Mouse (Mus musculus) midbrain, embryonic 10.5 days (tissue): Measurements from ENCODE around the gene Rora. TPM values are rescaled to one million over a fixed set of nuclear protein-coding genes. Genes with fewer than 3 reads are reported as not detected.
"Not testable (repeated sequence)": the region's sequence is repeated elsewhere in the genome, so short reads cannot be mapped to it uniquely, and the experiment has no call there.

Experiments used
- DNase-seq: peaks from one replicate; pipeline ENCODE4 v3.0.0-alpha.2; 2017; ENCODE audit warnings: low spot score
- H3K27ac ChIP-seq: fragments of 300-500 bp; sonication (generic); replicated peaks from 2 replicates; pipeline ENCODE4 v1.5.1; 2016; ENCODE audit warnings: mild to moderate bottlenecking
- H3K27me3 ChIP-seq: fragments of 300-500 bp; sonication (generic); 2 replicates; pipeline ENCODE4 v1.6.1; 2016; ENCODE audit warnings: low read depth, mild to moderate bottlenecking; ENCODE audit not compliant: poor library complexity, severe bottlenecking
- H3K36me3 ChIP-seq: fragments of 300-500 bp; sonication (generic); 2 replicates; pipeline ENCODE4 v1.6.1; 2016; ENCODE audit warnings: mild to moderate bottlenecking, moderate library complexity
- H3K4me1 ChIP-seq: fragments of 300-500 bp; sonication (generic); 2 replicates; pipeline ENCODE4 v1.6.1; 2016
- H3K4me3 ChIP-seq: fragments of 300-500 bp; sonication (generic); 2 replicates; pipeline ENCODE4 v1.5.1; 2016; ENCODE audit warnings: mild to moderate bottlenecking, moderate library complexity
- H3K9me3 ChIP-seq: fragments of 300-500 bp; sonication (generic); replicated peaks from 2 replicates; pipeline ENCODE4 v1.6.1; 2016; ENCODE audit warnings: mild to moderate bottlenecking
- WGBS: fragments of 180-500 bp; shearing (Covaris S2); methylation state at CpG from one replicate; pipeline ENCODE4 v1.1.7; 2016; 5-methylcytosine and 5-hydroxymethylcytosine counted together
- polyA plus RNA-seq: library from polyadenylated mRNA; unstranded; fragments of >200 nt; fragmentation: Nextera tagmentation; extraction: Ambion mirVana; gene quantifications from 2 replicates; pipeline ENCODE4 v1.2.1, GENCODE M21; 2016

Gene Rora
- polyA plus RNA-seq, 1 experiment from 2014 or later, result 4.1 TPM

DNA sequence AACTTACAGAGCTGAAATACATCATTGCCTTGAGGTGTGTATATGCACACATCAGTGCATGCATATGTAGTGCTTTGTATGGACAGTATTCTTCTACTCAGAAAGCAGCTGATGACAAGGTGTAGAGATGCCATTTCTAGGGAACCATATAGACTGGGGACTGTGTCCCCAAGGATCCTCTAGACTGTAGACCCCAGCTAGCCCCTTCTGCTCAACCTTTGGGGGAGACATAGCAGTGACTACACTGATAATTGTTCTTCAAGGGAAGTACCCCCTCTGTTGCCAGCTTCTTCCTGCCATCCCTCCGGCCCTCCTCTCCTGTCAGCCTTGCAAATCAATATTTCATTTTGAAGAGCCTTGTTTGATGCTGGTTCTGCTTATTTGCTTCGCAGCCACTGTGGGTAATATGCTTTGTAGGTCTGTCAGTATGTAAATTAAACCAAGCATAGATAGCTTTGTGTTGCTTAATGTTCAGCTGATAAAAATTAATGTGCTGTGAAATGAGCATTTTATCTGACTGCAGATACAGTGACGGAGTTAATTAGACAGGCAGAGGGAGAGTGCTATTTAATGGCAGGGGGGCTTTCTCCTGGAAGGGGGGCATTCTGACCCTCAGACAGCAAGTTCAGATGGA lies 430.6 kb downstream of the Rora start:
- no peaks in the 10 kb centered on the region for H3K36me3 ChIP-seq
- H3K4me3 ChIP-seq, result no peak overlapping the region
- H3K9me3 ChIP-seq, result no peaks in the 10 kb centered on the region
- WGBS, result 80% methylated on average over 3 of the region's 3 CpGs
- H3K27me3 ChIP-seq, result 0 out of 2 replicates have a peak, but pooled peaks cover 9% of the 10 kb centered on the region
- H3K4me1 ChIP-seq, result peaks cover 10% of the 10 kb centered on the region
- DNase-seq, result no peak
- no peak overlapping the region for H3K27ac ChIP-seq

DNA sequence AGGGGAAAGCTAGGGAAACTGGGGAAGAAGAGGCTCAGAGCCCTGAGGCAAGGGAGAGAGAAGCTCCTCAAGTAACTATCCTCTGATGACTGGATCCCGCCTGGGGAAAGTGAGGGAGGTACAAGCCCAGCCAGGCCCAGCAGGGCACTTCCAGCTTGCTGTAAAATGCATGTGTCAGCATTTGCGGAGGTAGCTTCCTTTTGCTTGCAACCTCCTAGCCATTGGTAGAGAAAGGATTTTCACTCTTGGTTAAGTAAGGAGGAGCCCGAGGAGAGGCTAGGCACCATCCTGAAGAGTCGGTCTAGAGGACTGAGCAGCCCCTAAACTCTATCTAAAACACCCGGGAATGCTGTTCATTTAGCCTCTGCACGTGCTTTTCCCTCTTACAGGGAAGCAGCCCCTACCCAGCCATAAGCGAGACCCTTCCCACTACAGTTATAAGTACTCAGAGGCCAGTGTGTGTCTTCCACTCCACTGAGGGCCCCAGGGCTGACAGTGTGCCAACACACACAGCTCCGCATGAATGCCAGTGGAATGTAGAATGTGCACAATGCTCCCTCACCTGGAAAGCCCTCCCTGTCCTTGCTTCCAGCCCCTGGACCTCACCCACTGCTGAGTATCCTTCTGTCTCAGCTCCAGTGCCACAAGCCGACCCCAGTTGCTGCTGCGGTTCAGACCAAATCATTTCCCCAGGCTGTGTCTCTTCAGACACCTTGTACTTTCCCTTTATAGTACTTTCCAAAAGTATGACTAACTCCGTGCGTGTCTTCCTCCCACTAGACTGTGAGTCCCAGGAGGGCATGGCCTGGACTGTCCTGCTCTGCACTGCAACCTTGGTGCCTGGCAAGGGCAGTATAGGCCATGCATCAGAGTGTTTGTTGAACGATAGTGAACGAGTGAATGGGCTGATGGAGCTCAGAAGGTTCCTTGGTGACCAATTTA lies 431.4 kb downstream of the Rora start:
- H3K9me3 ChIP-seq, result no peaks in the 10 kb centered on the region
- H3K27me3 ChIP-seq, result 0 out of 2 replicates have a peak, but pooled peaks cover 9% of the 10 kb centered on the region
- DNase-seq, result no peak
- H3K4me3 ChIP-seq, result no peak overlapping the region
- peaks cover 10% of the 10 kb centered on the region for H3K4me1 ChIP-seq
- H3K27ac ChIP-seq, result 0 out of 2 replicates have a peak overlapping the region, but pooled peaks have one; percentile 13
- no peaks in the 10 kb centered on the region for H3K36me3 ChIP-seq
- 71% methylated on average over 14 of the region's 14 CpGs for WGBS

DNA sequence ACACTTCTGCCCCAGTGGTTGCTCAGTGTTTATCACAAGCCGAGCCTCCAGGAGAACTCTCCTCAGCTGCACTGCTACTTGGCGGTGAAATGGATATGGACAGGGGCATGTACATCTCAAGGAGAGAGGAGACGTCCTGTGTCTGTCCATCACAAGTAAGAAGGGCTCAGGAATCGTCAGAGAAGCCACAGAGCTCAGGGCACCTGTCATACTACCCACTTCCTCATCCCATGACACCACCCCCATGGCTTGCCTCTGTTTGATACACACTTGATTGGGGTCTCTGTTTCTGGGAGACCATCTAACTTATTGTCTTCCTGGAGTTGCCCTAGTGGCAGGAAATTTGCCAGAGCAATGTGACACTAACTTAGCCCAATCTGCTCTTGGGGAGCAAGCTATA lies 433.3 kb downstream of the Rora start:
- no peak for DNase-seq

DNA sequence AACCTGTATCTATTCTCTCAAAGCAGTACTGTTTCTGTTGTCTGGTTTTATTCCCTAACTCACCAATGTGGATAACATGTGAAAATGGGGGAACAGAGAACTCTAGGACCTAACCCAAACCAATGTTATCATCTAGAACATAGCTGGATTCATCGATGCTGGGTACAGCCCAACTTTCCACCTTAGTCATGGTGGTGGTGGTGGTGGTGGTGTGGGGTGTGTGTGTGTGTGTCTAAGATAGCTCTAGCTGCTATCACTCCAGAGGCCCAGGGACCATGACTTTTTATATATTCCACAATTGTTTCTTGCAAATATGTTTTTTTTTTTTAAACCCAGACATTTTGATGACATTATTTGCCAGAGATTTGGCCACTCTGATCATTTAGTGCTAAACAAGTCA lies 433.7 kb downstream of the Rora start:
- Histone ChIP-seq H3K9me3 (no peaks in the 10 kb centered on the region), H3K36me3 (no peaks in the 10 kb centered on the region), H3K27ac (no peak overlapping the region), H3K4me1 (peaks cover 30% of the 10 kb centered on the region), H3K4me3 (no peak overlapping the region), H3K27me3 (0 out of 2 replicates have a peak, but pooled peaks cover 9% of the 10 kb centered on the region)
- 93% methylated on average over 1 of the region's 1 CpGs for WGBS
- DNase-seq, result no peak

More for the DNA sequence above, 433.3 kb downstream of the Rora start:
- H3K9me3 ChIP-seq, result no peaks in the 10 kb centered on the region
- H3K4me1 ChIP-seq, result peaks cover 25% of the 10 kb centered on the region
- no peaks in the 10 kb centered on the region for H3K36me3 ChIP-seq
- WGBS, result 87% methylated on average over 4 of the region's 4 CpGs
- no peak overlapping the region for H3K4me3 ChIP-seq
- no peak overlapping the region for H3K27ac ChIP-seq
- H3K27me3 ChIP-seq, result 0 out of 2 replicates have a peak, but pooled peaks cover 9% of the 10 kb centered on the region

DNA sequence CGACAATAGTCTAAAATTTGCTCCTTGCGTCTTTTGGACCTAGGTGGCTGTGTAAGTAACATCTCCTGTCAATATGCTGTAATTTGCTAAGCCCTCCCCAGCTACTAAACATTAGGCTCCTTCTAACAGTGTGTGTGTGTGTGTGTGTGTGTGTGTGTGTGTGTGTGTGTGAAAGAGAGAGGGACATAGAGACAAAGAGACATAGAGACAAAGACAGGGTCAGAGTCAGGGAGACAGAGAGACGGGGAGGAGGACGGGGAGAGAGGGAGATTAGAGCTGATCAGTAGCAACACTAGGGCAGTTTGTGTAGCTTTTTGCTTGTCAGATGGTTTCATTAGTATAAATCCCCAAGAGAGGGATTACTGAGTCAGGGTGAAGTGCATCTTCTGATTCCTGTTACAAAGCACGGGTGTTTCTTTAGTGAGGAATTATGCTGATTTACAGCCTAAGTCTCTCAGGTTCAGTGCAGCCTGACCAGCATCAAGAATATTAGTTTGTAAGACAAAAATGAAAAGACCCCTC lies 437.2 kb downstream of the Rora start:
- H3K36me3 ChIP-seq, result no peaks in the 10 kb centered on the region
- H3K27me3 ChIP-seq, result 0 out of 2 replicates have a peak, but pooled peaks cover 9% of the 10 kb centered on the region
- no peak for DNase-seq
- no peak overlapping the region for H3K4me3 ChIP-seq
- no peaks in the 10 kb centered on the region for H3K9me3 ChIP-seq
- peaks cover 26% of the 10 kb centered on the region for H3K4me1 ChIP-seq
- WGBS, result 61% methylated on average over 5 of the region's 5 CpGs
- H3K27ac ChIP-seq, result peak overlapping the region; percentile 52; the same call in 1 of the 2 replicates

DNA sequence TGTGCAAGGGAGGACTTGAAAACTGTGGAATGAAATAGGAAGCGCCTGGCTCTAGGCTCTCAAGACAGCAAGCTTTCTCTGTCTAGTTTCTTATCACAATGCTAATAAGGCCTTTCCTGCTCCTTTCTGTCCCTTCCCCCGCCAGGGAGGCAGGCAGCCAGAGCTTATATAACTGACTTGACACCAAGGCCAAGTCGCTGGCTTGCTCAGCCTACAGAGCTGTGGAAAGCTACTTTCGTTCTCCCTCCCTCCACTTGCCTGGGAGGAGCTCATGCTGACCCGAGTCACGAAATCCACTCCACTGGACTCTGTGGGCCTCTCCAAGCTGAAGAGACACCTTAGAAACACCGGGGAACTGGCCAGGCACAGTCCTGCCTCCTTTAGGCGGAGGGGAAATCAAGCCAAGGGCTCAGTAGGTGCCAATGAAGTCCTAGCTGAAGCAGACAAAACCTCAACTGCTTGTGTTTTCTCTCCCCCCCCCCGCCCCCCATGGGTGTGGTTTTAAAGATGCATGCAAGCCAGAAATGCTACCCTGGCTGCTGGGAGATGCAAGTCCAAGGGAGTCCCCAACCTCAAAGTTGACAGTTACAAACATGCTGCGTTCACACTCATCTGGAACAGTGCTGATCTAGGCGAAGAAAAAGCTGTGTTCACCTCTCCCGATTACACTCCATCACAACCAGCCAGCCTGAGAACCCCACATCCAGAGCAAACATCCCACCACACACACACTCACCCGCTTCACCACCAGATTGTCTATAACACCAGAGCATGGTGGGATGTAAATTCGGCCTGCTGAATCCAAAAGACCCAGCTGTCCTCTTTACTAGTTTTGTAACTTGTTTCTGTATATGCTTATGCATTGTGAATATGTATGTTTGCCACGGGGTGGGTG lies 438.8 kb downstream of the Rora start:
- 67% methylated on average over 15 of the region's 15 CpGs for WGBS
- Histone ChIP-seq H3K9me3 (no peaks in the 10 kb centered on the region), H3K27ac (0 out of 2 replicates have a peak overlapping the region, but pooled peaks have one; percentile 6), H3K27me3 (0 out of 2 replicates have a peak, but pooled peaks cover 9% of the 10 kb centered on the region), H3K36me3 (no peaks in the 10 kb centered on the region), H3K4me1 (peaks cover 26% of the 10 kb centered on the region), H3K4me3 (no peak overlapping the region)
- DNase-seq, result no peak

DNA sequence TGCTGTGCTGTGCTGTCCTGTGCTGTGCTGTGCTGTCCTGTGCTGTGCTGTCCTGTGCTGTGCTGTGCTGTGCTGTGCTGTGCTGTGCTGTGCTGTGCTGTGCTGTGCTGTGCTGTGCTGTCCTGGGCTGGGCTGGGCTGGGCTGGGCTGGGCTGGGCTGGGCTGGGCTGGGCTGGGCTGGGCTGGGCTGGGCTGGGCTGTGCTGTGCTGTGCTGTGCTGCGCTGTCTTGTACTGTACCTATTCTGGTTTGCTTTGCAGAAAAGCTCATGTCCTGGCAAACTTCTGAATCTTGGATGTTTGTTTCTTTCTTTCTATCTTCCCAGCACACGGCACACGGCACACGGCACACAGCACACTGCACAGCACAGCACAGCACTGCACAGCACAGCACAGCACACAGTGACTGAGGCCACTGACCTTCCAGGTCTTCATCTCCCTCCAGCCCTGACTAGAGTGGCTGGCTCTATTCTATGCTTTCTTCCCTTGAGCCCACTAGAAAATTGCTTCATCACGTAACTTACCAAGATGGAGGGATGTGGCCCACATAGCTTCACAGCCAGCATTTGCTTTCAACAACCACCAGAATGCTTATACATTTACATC lies 446.7 kb downstream of the Rora start:
- not testable (repeated sequence) for H3K27me3 ChIP-seq, H3K36me3 ChIP-seq, H3K27ac ChIP-seq, H3K4me3 ChIP-seq, H3K9me3 ChIP-seq, H3K4me1 ChIP-seq, DNase-seq
- 94% methylated on average over 5 of the region's 5 CpGs for WGBS

DNA sequence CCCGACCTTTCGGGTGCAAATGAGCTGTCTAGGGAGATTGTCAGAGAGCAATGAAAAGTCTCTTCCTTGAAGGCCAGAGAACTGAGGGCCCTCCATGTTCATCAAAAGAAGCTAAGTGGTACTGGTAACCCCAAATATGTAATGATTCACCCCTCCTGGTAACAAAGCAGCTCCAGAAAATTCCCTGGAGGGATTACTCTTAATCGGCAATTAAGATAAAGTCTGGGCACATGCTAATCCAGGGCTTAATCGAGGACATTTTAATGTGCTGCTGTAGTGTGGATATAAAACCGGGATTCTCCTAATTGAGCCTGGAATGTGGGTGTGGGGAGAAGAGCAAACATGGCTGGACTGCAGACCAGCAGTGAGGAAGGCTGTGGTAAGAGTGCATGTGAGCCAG lies 450.7 kb downstream of the Rora start:
- no peaks in the 10 kb centered on the region for H3K27me3 ChIP-seq
- H3K27ac ChIP-seq, result no peak overlapping the region
- DNase-seq, result no peak
- H3K36me3 ChIP-seq, result no peaks in the 10 kb centered on the region
- peaks cover 8% of the 10 kb centered on the region for H3K4me1 ChIP-seq
- no peak overlapping the region for H3K4me3 ChIP-seq
- no peaks in the 10 kb centered on the region for H3K9me3 ChIP-seq
- WGBS, result 78% methylated on average over 5 of the region's 5 CpGs

DNA sequence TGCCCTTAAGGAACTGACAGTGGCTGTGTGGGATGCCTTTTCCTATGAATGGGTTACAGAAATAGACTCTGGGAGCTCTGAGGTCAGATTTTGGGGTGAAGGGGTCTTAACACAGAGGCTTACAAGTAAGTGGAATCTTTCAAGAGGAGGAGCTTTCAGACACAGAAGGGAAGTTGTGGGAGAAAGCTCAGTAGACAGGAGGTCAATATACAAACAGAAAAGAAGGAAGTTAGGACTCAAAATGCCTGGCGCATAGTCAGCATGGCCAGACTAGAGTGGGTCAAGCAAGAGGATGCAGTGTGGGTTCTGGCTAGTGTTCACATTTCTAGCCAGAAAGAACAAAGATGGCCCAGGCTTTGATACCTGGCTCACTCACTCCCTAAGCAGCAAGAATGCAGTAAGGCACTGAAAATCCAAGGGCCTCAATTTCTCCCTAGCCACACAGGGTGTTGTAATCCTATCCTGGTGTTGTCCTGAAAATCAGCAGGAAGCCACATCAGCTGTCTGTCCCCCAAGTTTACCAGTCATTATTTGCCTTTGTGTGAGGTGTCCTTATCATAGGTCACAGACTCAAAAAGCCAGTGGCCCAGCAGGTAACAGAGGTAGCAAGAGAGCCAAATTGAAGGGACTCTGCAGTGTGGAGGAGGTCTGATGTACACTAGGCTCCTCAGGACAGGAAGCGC lies 456.2 kb downstream of the Rora start:
- DNase-seq, result no peak
- H3K36me3 ChIP-seq, result no peaks in the 10 kb centered on the region
- no peaks in the 10 kb centered on the region; the same call in 1 of the 2 replicates for H3K27me3 ChIP-seq
- H3K4me1 ChIP-seq, result peaks cover 8% of the 10 kb centered on the region
- 96% methylated on average over 2 of the region's 2 CpGs for WGBS
- H3K27ac ChIP-seq, result no peak overlapping the region
- no peaks in the 10 kb centered on the region for H3K9me3 ChIP-seq
- no peak overlapping the region for H3K4me3 ChIP-seq

DNA sequence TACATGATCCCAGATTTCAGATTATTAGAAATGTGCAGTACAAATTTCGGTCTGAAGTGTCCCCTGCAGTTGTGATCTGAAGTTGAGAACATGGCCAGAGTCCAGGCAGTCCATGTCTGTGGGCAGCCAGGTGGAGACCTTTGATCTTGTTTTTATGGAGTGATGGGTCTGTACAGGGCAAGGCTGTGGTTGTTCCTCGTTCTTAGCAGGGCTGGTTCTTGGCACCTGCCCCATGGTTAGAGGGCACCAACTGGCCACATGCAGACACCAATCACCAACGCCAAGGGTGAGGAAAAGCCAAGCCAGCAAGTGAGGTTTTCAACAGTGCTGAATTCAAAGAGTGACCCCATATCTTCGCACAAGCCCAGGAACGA lies 456.7 kb downstream of the Rora start:
- 84% methylated on average over 5 of the region's 5 CpGs for WGBS
- DNase-seq, result no peak
- Histone ChIP-seq H3K4me1 (peaks cover 9% of the 10 kb centered on the region), H3K9me3 (no peaks in the 10 kb centered on the region), H3K27ac (no peak overlapping the region), H3K27me3 (no peaks in the 10 kb centered on the region; the same call in 1 of the 2 replicates), H3K36me3 (no peaks in the 10 kb centered on the region), H3K4me3 (no peak overlapping the region)

DNA sequence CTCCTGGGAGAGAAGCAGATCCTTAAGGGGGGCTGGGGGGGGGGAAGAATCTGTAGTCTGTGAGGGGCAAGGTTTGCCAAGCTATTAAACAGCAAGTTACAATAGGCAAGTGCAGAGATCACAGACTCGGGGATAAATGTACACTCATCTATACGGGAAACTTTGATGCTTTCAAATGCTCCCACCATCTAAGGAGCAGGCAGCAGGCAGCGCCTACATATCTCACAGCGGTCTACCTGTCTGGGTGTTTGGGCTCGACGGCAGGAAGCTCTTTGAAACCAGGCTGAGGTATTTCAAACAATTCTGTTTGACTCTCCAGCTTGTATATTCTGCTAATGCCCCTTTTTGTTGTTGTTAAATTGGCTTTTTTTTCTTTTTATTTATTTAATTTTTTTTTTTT lies 457.1 kb downstream of the Rora start:
- H3K27ac ChIP-seq, result no peak overlapping the region
- no peaks in the 10 kb centered on the region for H3K36me3 ChIP-seq
- no peak overlapping the region for H3K4me3 ChIP-seq
- 81% methylated on average over 6 of the region's 6 CpGs for WGBS
- H3K27me3 ChIP-seq, result no peaks in the 10 kb centered on the region; the same call in 1 of the 2 replicates
- H3K9me3 ChIP-seq, result no peaks in the 10 kb centered on the region
- no peak for DNase-seq
- peaks cover 9% of the 10 kb centered on the region for H3K4me1 ChIP-seq
